Mouse (Mus musculus) retina, adult 2 months (tissue): ENCODE data around the gene 1700001C19Rik.
"Not testable (repeated sequence)": the region's sequence is repeated elsewhere in the genome, so short reads cannot be mapped to it uniquely, and the experiment has no call there.

ENCODE experiments used
- DNase-seq: peaks from one replicate; pipeline ENCODE4 v3.0.0-alpha.2; 2012; ENCODE audit warnings: low read depth, low spot score

1700001C19Rik gene

GRCm38 (mm10) chr17:47436156-47436906, 845 bp downstream of the 1700001C19Rik start, which contains the start of gene AI661453:
TSS of gene AI661453 (plus strand) at chr17:47436615.
- DNase-seq, result no peak

- peak; percentile 13 for DNase-seq
Observed at GRCm38 (mm10) chr17:47430815-47431214, 6.4 kb downstream of the 1700001C19Rik start.

- DNase-seq, result peak; percentile 67
Observed at GRCm38 (mm10) chr17:47428831-47429304, 8.3 kb downstream of the 1700001C19Rik start.

- peak; percentile 16 for DNase-seq
Observed at GRCm38 (mm10) chr17:47427316-47427715, 9.9 kb downstream of the 1700001C19Rik start.

- no peak for DNase-seq
Observed at GRCm38 (mm10) chr17:47424186-47424585, 13.0 kb downstream of the 1700001C19Rik start.

- not testable (repeated sequence) for DNase-seq
Observed at GRCm38 (mm10) chr17:47422616-47423015, 14.6 kb downstream of the 1700001C19Rik start.

GRCm38 (mm10) chr17:47421566-47421965, 15.6 kb downstream of the 1700001C19Rik start:
- no peak for DNase-seq

- DNase-seq, result no peak
Observed at GRCm38 (mm10) chr17:47420195-47420594, 17.0 kb downstream of the 1700001C19Rik start.

GRCm38 (mm10) chr17:47409897-47410861, 27.0 kb downstream of the 1700001C19Rik start:
- not testable (repeated sequence) for DNase-seq

- no peak for DNase-seq
Observed at GRCm38 (mm10) chr17:47408558-47408898, 28.6 kb downstream of the 1700001C19Rik start.

GRCm38 (mm10) chr17:47407717-47408557, 29.2 kb downstream of the 1700001C19Rik start:
- no peak for DNase-seq

GRCm38 (mm10) chr17:47400451-47400850, 36.7 kb downstream of the 1700001C19Rik start, which contains the start of gene Guca1a:
TSS of gene Guca1a (minus strand) at chr17:47400584.
- peak; percentile 90 for DNase-seq

GRCm38 (mm10) chr17:47399091-47399490, 38.1 kb downstream of the 1700001C19Rik start:
- peak; percentile 91 for DNase-seq

- DNase-seq, result no peak
Observed at GRCm38 (mm10) chr17:47395376-47395913, 41.7 kb downstream of the 1700001C19Rik start.

GRCm38 (mm10) chr17:47394223-47394869, 42.8 kb downstream of the 1700001C19Rik start:
- no peak for DNase-seq

GRCm38 (mm10) chr17:47386649-47387048, 50.5 kb downstream of the 1700001C19Rik start:
- no peak for DNase-seq

GRCm38 (mm10) chr17:47385145-47385544, 52.0 kb downstream of the 1700001C19Rik start, which contains the start of gene Guca1b:
TSS of gene Guca1b (plus strand) at chr17:47385393.
- peak; percentile 91 for DNase-seq

- no peak for DNase-seq
Observed at GRCm38 (mm10) chr17:47384064-47384463, 53.1 kb downstream of the 1700001C19Rik start.

- no peak for DNase-seq
Observed at GRCm38 (mm10) chr17:47383266-47383665, 53.9 kb downstream of the 1700001C19Rik start.

GRCm38 (mm10) chr17:47381917-47382316, 55.3 kb downstream of the 1700001C19Rik start:
- DNase-seq, result peak; percentile 82
